Mouse (Mus musculus) ovary, postnatal 10 days (tissue): ENCODE data around the gene Ret.

ENCODE experiments used
- DNase-seq: peaks from one replicate; pipeline ENCODE4 v3.0.0; 2022; ENCODE audit warnings: low spot score

Gene Ret

DNA sequence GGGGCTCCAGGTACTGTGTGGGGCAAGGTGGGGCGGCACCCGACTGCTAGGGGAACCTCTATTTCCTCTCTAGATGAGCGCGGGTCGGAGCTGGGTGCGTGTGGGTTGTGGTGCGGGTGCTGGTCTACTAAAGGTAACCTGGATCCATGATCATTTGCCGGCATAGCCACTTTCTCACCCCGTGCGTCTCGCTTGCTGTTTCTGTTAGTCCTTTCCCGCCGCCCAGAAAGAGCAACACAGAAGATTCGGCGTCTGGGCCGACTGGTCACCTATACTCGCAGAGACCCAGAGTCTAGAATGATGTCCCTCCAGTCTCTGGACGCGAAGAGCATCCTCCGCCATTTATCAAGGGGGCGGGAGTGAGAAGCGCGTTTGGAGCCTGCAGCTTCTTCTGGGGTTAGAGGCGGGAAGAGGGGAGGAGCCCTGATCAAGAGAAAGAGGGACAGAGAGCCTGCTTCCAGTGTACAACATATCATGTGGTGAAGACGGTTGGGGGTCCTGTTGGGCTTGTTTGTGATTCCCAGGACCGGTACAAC lies at the start of gene Ret:
Ret (minus strand) TSS at position 279 of the 536 bp plus-strand sequence.
- DNase-seq = no peak

DNA sequence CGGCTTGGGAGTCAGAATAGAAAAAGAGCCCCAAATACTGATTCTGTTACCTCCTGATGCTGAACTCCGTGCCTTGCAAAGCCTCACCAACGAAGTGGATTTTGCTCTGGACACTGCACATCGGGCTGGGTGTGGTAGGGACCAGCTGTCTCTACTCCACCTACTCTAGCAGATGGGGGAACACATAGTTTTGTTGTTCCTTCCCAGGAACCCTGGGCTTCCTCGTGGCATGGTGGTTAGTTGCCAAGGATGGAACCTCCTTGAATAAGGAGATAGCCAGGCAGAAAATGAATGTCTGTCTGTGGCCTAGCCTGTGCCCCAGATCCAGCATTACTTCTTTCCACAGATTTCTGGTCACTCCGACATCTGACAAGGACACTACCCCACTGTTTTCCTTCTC lies 49.6 kb upstream of the Ret start:
- DNase-seq = no peak

DNA sequence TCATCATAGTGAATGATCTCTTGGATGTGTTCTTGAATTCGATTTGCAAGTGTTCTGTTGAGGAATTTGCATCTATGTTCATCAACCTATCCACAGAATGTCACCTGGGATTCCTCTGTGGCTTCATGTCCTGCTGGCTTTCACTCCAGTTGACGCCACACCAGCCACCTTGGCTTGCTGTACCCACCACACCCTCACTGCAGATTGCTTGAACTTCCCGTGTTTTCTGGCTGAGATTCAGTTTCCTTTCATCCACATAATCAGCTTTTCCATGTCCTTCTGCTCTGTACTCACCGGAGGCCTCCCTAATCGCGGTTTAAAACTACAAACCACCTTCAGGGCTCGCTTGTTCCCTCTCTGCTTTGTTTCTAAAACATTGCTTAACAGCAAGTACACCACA lies 46.6 kb upstream of the Ret start:
- no peak for DNase-seq

DNA sequence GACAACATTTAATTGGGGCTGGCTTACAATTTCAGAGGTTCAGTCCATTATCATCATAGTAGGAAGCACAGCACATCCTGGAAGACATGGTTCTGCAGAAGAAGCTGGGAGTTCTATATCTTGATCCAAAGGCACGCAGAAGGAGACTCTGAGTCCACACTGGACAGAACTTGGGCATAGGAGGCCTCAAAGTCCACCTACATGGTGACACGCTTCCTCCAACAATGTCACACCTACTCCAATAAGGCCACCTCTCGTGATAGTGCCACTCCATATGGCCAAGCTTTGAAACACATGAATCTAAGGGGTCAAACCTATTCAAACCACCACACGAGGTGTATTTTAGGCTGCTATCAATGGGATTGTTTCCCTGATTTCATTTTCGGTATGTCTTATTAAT lies 45.4 kb upstream of the Ret start:
- DNase-seq = no peak

DNA sequence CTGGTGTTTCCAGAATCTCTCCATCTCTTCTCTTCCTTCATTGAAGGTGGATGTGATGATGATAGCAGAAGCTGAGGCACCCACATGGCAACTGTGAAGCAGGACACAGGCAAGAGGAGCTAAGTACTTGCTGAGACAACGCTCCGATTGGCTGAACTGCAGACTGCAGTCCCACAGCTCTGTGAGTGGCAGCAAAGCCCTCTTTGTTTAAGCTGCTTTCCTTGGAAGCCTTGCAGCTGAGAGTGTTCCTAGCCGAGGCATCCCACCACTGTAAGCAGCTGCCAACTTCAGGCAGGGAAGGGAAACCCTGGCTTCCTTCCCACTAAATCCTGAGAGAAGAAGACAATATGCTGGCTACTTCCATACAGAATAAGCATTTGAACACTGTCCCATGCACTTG lies 28.6 kb upstream of the Ret start:
- no peak for DNase-seq

DNA sequence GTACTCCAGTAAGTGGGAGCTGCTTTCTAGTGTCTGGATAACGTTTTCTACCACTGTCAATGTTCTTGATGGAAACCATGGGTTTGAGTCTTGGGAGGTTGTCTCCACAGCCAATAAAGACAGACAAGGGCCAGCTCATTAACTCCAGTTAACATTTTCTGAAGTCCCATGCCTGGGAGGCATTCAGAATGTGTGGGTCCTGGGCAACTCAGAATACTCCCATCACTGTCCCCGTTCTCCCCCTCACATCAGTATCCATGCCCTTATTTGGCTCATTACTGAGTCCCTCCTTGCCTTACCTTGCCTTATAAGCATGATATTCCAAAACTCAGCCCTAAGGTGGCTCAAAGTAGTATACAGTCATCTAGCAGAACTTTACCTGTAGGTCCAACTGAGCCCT lies 25.0 kb upstream of the Ret start:
- DNase-seq = no peak

DNA sequence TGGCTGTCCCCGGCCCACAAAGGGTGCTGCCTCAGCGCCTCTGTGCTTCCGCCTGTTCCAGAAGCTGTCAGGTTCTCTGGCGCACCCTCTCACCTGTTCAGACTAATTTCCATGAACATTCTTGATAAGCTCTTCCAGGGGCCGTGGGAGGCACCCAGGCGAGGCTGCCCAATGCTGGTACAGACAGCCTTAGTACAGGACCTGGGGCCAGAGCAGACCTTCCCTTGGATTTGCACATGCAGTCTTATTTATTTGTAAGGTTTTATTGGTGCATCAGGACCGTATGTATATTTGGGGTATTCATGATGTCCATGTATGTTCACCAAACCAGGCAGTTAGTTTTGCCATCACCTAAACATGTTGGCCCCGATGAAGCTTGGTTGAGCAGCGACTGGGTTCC lies 18.2 kb upstream of the Ret start:
- DNase-seq = no peak

DNA sequence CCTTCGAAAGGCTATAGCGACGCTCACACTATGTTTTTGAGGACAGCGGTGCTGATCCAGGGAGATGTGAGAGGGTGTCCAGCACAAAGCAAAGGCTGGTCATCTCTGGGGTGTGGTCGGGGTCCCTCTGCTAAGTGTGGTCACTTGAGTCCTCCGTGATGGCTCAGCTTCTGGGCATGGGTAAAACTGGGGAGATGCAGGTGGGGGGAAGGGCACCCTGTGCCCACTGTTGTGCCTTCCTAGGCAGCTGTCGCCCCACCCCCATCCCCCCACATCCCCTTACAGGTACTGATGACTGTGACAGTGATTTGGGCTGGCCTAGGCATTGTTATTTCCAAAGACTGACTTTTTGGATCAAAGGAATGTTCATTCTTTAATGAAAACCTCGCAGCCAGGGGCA lies 10.8 kb upstream of the Ret start:
- no peak for DNase-seq

DNA sequence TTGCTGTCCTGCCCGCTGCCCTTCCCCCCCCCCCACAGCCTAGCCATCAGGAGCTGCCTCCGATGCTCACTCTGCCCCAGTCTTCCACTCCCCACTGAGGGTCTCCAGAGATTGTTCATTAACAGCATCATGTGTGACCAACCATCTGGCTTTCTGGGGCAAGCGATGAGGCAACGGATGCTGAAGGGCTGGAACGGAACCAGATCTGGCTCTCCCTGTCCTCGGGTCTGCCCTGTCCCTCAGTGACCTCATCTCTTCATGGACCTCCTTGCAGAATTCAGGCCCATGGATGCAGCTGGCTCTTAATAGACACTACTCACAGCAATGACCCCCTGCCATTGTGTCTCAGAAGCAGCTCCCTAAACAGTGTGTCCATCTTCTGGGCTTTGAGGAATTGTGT lies 8.9 kb upstream of the Ret start:
- no peak for DNase-seq

DNA sequence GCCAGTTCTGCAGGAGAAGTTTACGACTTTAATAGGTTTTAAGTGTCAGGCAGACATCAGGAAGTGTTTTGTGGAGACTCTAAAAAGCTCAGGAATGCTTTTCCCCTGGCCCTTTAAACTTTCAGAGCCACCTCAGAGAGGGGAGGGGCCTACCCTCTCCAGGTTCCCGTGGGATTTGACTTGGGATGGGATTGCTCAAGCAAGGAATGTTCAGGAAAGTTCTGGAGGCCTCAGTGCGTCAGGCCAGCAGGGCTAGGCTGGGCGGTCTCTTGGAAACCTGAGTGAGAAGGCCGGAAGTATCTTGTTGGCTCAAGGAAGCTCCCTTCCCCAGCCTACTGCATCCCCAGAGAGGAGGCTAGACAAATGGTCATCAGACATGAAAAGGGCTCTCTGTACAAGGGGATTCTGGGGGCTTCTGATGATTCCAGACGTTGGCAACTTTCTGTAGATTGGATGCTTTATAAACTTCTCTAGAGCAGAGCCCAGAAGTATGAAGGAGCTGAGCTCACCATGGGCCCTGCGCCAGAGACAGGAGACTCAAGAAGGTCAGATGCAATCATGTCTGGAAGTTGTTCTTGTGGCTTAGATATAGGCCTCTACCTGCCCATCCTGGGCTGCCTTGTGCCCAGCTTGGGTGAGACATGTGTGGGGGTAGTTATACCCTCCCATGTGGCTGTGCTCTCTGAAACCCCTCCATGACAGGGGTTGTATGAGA lies 7.8 kb upstream of the Ret start:
- no peak for DNase-seq

DNA sequence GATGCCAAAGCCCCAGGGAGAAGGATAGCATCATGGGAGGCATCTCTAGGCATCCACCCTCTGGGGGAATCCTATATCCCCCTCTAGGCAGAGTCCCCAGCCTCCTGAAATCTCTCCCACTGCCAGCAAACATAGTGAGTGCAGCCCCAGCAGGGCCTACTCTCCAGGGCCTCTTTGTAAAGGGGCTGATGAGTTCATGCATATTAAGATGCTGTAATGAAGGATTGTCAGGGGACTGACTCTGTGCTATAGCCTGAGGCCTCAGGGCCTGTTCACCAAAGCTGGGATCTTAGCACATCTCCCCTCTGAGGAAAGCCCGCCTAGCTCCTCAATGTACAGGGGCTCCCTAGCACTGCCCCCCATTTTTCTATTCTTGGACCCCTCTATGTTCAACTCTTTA lies 6.6 kb upstream of the Ret start:
- DNase-seq = no peak

DNA sequence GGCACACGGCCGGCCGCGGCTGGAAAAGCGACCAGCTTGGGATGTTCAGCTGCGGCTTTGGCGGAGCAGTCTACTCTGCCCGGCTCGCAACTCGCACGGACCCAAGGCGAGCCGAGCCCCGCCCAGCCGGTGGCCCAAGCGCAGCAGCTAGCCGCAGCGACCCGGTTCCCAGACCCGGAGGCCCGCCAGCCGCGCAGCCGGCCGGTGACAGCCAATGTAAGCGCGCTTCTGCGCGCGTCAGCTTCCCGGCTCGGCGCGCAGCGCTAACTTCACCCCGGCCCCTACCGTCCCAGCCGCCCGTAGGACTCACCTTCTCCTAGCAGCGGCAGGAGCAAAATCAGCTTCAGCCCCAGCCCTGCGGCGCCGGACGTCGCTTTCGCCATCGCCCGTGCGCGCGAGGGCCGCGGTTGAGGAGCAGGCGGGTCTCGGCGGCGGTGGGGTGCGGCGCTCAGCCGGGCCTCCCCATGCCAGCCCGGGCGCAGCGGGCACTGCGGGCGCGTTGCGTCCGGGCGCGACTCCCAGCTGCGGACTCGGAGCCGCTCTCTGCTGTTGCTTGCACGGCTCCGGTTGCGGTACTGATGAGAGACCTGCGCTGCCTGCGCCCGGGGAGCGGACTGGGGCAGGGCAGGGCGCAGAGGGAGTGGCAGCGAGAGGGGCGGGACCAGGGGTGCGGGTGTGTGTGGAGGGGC lies 623 bp downstream of the Ret start:
- DNase-seq = no peak

DNA sequence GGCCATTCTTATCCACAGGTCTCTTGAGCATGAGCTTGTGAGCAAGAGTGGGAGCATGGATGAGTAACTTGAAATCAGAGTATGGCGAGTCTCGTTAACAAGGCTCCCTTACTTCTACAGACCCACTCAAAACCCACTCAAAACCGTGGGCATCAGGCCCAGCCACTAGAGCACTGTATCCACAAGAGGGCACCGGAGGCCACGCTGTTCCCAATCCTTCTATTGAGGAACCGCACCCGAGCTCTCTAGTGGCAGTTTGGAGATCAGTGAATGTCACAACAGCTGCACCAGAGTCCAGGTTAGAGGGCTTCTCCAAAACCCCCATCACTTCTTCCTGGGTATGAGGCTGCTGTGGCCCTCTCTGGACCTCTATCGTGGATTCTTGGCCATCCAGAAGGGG lies 2.4 kb downstream of the Ret start:
- DNase-seq = no peak

DNA sequence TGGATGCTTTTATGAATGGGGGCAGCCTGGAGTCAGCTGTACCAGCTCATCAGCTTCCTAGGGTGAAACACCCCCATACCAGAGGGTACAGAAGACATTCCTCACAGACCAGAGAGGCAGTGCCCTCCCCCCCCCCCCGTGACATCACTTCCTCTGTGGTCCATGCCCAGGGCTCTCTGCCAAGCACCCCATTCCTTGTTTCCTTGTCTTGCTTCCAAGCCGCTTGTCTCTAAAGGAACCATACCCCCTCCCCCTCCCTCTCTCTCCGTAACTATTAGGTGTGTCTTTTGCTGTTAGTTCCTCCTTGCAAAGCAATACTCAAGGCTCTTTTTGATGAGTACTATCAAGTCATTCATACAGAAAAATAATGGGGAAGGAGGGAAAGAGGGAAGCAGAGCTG lies 4.6 kb downstream of the Ret start:
- DNase-seq = no peak

DNA sequence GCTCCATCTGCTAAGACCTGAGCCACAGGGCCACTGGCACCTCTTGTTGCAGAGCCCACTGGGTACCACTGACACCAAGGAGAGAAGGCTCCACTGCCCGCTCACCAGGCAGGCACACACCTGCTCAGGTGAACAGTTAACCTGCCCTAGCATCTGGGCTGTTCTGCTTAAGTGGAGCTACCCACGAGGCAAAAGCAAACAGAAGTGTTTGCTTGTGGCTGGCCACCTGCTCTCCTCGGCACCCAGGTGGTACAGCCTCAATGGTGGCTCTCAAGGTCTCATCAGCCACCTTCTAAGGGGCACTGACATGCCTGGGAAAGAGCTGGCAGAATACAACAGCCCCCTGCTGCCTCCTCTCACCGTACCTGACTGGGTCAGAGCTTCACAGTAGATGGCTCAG lies 5.3 kb downstream of the Ret start:
- no peak for DNase-seq

DNA sequence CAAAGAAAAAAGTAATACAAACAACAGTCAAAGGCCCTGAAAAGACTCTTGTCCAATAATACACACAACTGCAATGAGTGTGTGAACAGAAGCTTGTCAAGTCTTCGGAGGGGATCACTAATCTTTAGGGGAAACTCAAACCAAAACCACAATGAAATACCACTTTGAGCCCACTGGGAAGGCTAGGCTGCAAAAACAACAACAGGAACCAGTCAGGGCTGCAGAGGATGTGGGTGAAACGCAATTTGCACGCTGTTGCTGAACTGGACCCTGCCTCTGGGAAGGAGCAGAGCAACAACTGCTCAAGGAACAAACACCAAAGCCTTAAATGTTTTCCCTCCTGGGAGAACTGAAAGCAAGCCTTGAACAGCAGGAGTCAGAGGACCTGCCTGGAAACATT lies 7.8 kb downstream of the Ret start:
- no peak for DNase-seq

DNA sequence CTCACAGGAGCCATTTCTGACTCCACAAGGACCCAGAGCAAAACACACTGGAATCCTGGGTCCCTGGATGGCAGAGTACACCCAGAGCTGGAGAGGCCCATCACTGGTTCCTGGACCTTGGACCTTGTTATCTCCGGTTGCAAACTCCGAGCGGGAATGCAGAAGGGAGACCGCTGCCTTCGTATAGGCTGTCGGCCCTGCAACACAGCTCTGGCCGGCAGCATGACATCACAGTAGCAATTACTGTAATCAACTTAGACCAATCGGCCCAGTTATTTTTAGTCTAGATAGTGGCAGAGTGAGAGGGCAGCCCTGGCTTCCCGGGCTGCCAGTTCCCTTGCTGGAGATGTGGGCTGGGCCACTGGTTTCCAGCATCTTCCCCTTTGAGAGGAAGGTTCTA lies 8.9 kb downstream of the Ret start:
- DNase-seq = no peak

DNA sequence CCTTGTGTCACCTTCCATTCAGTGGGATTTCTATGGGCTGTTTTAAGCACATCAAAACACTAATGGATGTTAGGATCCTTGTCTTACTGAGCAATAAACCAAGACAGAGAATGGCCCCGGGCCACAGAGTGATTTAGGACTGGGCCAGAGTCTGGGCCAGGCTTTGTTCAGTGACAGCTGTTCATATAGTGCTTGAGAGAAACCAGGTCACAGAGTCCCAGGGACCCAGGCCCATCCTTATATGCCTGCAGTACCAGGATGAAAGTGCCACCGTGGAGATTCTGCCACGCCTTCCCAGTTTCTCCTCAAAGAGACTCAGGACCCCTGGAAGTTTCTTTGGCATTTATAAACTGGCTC lies 10.3 kb downstream of the Ret start:
- no peak for DNase-seq

DNA sequence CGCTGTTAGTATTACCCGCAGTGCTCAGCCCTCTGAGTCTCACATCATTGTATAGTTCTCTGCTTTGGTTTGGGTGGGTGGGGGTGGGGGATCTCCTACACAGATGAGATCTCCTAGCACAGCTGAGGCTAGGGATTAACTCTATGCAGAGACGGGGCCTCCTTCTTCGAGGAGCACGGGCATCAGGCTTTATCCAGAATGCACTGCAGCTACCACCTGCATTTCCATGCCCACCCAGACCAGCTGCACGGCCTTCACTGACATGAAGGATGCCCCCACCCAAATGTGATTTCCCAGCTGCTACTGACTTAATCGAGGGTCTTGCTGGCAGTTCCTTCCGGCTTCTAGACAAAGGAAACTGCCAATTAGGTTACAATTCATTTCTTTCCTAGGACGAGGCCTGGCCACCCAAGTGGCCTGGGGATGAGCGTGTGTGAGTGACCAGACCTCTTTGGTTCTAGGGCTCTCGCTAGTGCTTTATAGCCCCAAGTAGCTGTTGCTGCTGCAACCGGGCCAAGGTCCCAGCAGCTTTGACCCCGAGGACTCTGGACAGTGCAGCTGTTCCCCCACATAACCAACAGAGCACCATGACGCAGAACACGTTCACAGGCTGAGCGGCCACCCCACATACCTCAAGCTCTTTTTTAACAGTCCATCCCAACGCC lies 10.8 kb downstream of the Ret start:
- no peak for DNase-seq

DNA sequence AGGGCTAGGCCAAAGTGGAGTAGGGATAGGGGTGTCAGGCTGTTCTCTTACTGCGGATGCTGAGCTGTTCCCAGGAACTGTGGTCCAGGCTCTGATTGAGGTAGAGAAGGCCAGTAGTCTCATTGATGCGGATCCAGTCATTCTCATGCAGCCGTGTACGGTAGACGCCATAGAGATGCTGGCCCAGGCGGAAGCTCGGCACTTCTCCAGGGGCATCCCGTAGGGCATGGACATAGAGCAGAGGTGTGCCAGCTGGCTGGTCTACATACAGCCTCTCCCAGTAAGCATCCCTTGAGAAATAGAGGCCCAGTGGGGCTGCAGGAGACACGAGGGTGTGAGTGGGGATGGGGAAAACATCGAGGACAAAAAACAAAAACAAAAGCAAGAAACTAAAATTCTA lies 13.4 kb downstream of the Ret start:
- DNase-seq = no peak

DNA sequence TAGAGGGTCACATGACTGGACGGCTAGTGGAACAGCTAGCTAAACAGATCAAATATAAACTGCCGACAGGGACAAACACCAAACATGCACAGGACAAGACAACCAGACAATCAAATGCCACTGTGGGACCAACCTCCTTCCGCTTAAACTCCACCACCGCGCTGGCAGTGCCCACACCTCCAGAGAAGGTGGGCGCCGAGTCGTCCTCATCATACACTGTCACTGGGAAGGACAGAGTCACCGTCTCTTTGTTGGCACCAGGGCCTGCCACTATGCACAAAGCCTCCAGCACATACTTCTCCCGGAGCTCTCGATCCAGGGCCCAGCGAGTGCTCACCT lies 17.5 kb downstream of the Ret start:
- DNase-seq = no peak

DNA sequence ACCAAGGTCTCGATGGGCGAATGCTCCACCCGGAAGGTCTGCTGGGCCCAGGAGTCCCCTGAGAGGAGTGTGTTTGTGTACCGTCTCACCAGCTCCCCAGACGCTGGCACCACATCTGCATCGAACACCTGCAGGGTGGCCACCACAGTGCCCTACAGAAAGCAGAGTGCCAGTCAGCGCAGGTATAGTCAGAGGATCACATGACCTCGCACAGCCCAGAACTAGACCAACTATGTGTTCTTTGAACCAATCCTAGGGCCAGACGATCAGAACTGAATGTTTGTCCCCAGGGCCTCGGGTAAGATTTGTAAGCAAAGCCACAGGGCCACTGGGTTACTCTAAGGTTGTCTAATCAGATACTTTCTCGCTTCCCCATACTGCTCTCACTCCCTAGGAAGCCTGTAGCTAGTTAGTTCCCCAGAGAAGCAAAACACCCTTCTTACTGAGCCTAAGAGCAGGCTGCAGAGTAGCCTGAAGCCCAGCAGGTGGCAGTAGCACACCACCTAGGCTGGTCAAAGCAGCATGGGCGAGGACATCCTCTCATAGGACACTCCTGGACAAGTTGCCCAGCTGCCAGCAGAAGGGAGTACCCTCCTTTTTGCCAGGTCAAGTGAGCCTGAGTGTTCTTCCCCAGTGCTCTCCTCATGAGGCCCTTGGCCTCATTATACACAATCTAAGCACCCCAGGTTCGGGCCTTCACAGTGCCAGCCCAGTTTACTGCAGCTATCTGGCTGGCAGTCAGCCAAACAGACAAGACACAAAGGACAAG lies 18.0 kb downstream of the Ret start:
- DNase-seq = peak; percentile 33

DNA sequence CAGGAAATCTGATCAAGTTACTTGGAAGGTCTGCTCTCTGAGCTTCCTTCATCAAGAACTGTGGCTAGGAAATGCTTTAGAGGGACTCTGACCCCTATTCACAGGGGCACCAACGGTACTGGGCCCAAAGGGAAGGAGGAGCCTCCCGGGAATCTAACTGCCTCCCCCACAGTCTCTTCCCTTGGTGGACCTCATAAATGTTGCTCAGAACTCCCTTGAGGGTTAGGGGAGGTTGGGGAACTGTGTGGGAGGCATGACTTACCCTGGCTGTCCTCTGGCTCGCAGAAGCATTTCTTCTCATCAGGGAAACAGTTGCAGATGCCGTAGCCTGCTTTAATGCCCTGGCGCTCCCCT lies 23.6 kb downstream of the Ret start:
- DNase-seq = no peak
